Mouse (Mus musculus) ES-Bruce4 (cell line): ENCODE measurements around the gene Mpig6b. TPM values are rescaled to one million over a fixed set of nuclear protein-coding genes. Genes with fewer than 3 reads are reported as not detected.

Experiments used
- H3K27ac ChIP-seq: 2 replicates; pipeline ENCODE4 v1.5.1; 2012; ENCODE audit warnings: low read length, inconsistent platforms; ENCODE audit not compliant: insufficient read depth
- H3K27me3 ChIP-seq: 2 replicates; pipeline ENCODE4 v1.6.1; 2012; ENCODE audit warnings: mild to moderate bottlenecking, low read length, inconsistent platforms; ENCODE audit not compliant: control insufficient read depth, poor library complexity, insufficient read depth, severe bottlenecking
- H3K36me3 ChIP-seq: 2 replicates; pipeline ENCODE4 v1.6.1; 2012; ENCODE audit warnings: inconsistent platforms, mild to moderate bottlenecking, low read length, moderate library complexity; ENCODE audit not compliant: control insufficient read depth, poor library complexity, insufficient read depth, severe bottlenecking
- H3K4me1 ChIP-seq: one replicate; pipeline ENCODE4 v1.8.1; 2011; ENCODE audit warnings: low read length; ENCODE audit not compliant: control insufficient read depth, insufficient read depth
- H3K4me3 ChIP-seq: 2 replicates; pipeline ENCODE4 v1.5.1; 2011; ENCODE audit warnings: low read depth, mild to moderate bottlenecking, low read length
- H3K9ac ChIP-seq: 2 replicates; pipeline ENCODE4 v1.6.1; 2012; ENCODE audit warnings: low read depth, mild to moderate bottlenecking, inconsistent platforms; ENCODE audit not compliant: poor library complexity, severe bottlenecking
- H3K9me3 ChIP-seq: replicated peaks from 2 replicates; pipeline ENCODE4 v1.6.1; 2012; ENCODE audit warnings: mild to moderate bottlenecking, low read length, inconsistent platforms; ENCODE audit not compliant: control insufficient read depth, poor library complexity, insufficient read depth, severe bottlenecking
- CTCF ChIP-seq: IDR thresholded peaks from one replicate; pipeline ENCODE4 v1.8.1; 2011; ENCODE audit warnings: low read depth, low read length
- EP300 ChIP-seq: IDR thresholded peaks from 2 replicates; pipeline ENCODE4 v1.6.1; 2011; ENCODE audit warnings: low read depth, low read length; ENCODE audit not compliant: insufficient read depth
- POLR2A ChIP-seq: IDR thresholded peaks from one replicate; pipeline ENCODE4 v1.8.1; 2011; ENCODE audit warnings: low read length; ENCODE audit not compliant: insufficient read depth
- polyA plus RNA-seq: library from polyadenylated mRNA; stranded (reverse); fragments of >200 nt; gene quantifications from 2 replicates; pipeline ENCODE4 v1.2.4, GENCODE M21; 2011; ENCODE audit warnings: low read depth; ENCODE audit not compliant: missing spikeins, insufficient read depth, insufficient read length

Gene Mpig6b
- polyA plus RNA-seq, 1 experiment = 3.3 TPM

DNA sequence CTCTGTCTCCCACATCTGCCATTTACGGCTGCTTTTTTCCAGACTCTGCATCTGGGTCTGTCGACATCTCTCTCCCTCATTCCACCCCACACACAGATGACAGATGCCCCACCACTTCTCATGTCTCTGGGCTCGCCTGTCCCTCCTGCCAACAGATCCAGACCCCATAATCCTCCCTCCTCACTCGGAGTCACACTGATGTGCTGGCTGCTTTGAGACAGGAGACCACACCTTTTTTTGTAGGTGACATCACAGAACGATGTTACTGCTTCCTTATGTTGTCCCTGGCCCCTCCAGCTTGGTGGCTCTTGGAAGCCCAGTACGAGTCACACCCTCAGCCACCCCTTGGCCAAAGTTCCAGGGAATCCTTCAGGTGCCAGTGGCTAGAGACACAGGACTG, 14.3 kb upstream of the Mpig6b start:
- Histone ChIP-seq H3K27me3 (no peaks in the 10 kb centered on the region), H3K4me1 (peaks cover 2% of the 10 kb centered on the region), H3K27ac (no peak overlapping the region), H3K4me3 (no peak overlapping the region), H3K9me3 (no peaks in the 10 kb centered on the region), H3K9ac (no peak overlapping the region), H3K36me3 (no peaks in the 10 kb centered on the region)
- no peak for TF ChIP-seq EP300
- TF ChIP-seq CTCF = no peak
- TF ChIP-seq POLR2A = no peak

- TF ChIP-seq EP300 (no peak), POLR2A (no peak), CTCF (no peak)
- no peaks in the 10 kb centered on the region for H3K27me3 ChIP-seq
- no peaks in the 10 kb centered on the region for H3K9me3 ChIP-seq
- no peak overlapping the region for H3K9ac ChIP-seq
- H3K4me3 ChIP-seq = no peak overlapping the region
- no peaks in the 10 kb centered on the region for H3K36me3 ChIP-seq
- H3K4me1 ChIP-seq = peaks cover 2% of the 10 kb centered on the region
- H3K27ac ChIP-seq = no peak overlapping the region
Observed at GRCm38 (mm10) chr17:35079778-35080177, 13.8 kb upstream of the Mpig6b start.

- Histone ChIP-seq H3K9ac (peak within 1 kb of the TSS; percentile 58), H3K4me1 (peaks cover 2% of the 10 kb centered on the region), H3K4me3 (peak within 1 kb of the TSS; percentile 57), H3K27ac (peak within 1 kb of the TSS; percentile 85), H3K36me3 (no peaks in the 10 kb centered on the region), H3K9me3 (no peaks in the 10 kb centered on the region), H3K27me3 (no peaks in the 10 kb centered on the region)
- TF ChIP-seq CTCF = peak; percentile 34
- no peak for TF ChIP-seq EP300
- TF ChIP-seq POLR2A = no peak
Observed at GRCm38 (mm10) chr17:35077786-35078233, 11.8 kb upstream of the Mpig6b start, which contains the start of gene Ly6g6d. TSS of gene Ly6g6d (minus strand) at chr17:35078065.

DNA sequence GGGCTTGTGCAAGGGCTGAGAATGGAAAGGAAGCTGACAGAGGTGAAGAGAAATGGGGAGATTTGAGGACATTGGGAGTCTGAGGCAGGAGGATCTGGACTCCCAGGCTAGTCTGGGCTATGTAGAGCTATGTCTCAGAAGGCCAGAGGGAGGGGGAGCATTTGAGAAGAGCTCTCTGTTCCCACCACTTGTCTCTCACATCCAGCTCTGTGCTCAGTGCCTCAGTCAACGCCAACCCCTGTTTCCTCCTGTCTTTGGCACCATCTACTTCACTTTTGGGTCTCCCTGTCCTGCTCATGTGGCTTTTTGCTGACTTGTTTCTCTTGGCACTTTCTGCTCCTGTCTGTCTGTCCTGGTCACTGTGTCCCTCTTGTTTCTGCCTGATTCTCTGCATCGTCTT, 11.3 kb upstream of the Mpig6b start:
- Histone ChIP-seq H3K9me3 (no peaks in the 10 kb centered on the region), H3K9ac (peak overlapping the region; percentile 58), H3K36me3 (no peaks in the 10 kb centered on the region), H3K27ac (peak overlapping the region; percentile 64), H3K27me3 (no peaks in the 10 kb centered on the region), H3K4me1 (peaks cover 2% of the 10 kb centered on the region), H3K4me3 (peak overlapping the region; percentile 41)
- no peak for TF ChIP-seq CTCF

DNA sequence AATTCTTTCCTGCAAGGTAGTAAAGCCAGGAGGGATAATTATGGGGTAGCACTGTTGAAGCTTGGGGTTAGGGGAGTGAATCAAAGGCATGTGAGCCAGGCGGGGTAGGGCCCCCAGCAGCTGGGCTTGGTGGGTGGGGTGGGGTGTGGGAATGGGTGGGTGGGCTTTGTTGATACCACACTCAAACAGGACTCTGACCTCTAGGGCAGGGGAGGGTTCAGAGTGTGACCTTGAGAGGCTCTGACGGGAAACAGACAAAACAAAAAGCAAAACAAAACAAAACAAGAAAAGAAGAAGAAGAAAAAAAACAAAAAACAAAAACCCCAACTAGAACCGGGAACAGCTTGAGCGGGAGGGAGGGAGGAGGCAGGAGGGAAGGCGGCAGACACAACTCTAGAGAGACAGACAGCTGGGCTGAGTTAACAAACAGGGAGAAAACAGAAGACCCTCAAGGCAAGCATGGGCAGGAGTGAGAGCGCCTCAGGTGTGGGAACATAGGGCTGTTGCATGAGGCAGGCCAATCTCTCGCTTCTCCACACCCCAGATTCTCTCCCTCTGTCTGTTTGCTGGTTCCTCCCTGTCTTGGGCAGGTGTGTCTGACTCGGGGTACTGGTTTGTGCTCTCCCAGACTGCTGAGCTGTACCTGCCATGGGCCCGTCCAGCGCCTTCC, 10.7 kb upstream of the Mpig6b start, which contains the start of gene Ly6g6e:
Gene Ly6g6e, plus strand, starts transcription at position 396 of the 670 bp plus-strand sequence.
- TF ChIP-seq CTCF = no peak
- TF ChIP-seq POLR2A = no peak
- peak; percentile 83 for TF ChIP-seq EP300
- no peaks in the 10 kb centered on the region for H3K36me3 ChIP-seq
- H3K27ac ChIP-seq = peak within 1 kb of the TSS; percentile 85
- peaks cover 3% of the 10 kb centered on the region for H3K4me1 ChIP-seq
- H3K27me3 ChIP-seq = no peaks in the 10 kb centered on the region
- no peaks in the 10 kb centered on the region for H3K9me3 ChIP-seq
- H3K9ac ChIP-seq = peak within 1 kb of the TSS; percentile 58
- peak within 1 kb of the TSS; percentile 57 for H3K4me3 ChIP-seq

DNA sequence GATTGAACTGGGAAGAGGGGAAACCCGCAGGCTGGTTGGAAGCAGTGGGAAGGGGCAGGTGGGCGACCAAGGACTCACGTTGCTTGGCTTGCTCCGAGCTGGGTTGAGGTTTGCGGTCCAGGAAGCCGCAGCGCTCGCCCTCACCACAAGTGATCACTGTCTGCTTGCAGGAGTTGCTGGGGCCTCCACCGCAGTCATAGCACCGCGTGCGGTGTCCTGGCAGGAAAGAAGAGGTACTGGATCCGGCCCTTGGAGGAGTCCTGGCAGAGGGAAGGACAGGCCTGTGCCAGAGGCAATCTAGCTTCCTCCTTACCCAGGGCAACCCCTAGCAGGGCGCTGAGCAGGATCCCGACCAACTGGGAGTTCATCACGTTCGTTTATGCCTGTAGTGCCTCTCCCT, 8.1 kb upstream of the Mpig6b start:
- TF ChIP-seq EP300 = no peak
- no peak for TF ChIP-seq POLR2A
- TF ChIP-seq CTCF = no peak
- Histone ChIP-seq H3K27ac (no peak overlapping the region), H3K9ac (peak overlapping the region; percentile 43)

More for the DNA sequence above, 8.1 kb upstream of the Mpig6b start:
- Histone ChIP-seq H3K4me3 (peak overlapping the region; percentile 31), H3K9me3 (no peaks in the 10 kb centered on the region), H3K4me1 (peaks cover 7% of the 10 kb centered on the region), H3K36me3 (no peaks in the 10 kb centered on the region), H3K27me3 (no peaks in the 10 kb centered on the region)
